Mouse (Mus musculus): ENCODE measurements around the gene Rimklb.

Gene Rimklb

DNA sequence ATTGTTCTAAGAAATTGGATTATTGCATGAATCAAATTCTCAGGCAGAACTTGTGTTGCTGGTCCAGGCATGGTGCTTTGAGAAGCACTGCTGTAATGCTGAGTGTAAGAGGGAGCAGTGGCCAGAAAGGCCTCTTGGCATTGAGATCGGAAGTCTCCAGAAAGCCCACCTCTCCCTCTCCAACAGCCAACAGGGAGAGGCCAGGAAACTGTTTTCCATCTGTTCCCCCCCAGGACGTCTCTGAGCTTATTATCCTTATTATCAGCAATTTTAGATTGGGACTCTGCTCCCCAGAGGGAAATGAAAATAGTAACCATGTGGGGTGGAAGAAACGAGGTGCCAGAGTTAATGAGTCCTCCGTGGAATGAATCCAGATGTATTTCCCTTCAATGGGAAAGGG is 82.2 kb downstream of the Rimklb start:
- no peak for DNase-seq

DNA sequence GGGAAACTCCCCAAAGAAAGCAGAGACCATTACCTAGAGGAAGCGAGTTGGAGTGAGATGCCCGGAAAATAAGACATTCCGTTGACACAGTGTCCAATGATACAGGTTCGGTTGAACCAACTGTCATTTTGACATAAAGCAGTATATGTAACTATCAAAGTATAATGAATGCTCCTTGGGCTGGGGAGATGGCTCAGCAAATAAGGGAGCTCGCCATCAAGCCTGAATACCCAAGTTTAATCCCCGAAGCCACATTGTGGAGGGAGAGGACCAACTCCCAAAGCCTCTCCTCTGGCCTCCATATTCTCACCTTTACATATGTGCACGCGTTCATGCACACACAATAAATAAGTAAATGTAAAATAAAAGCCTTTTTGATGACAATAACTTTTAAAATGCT is 87.3 kb downstream of the Rimklb start:
- DNase-seq, result no peak

DNA sequence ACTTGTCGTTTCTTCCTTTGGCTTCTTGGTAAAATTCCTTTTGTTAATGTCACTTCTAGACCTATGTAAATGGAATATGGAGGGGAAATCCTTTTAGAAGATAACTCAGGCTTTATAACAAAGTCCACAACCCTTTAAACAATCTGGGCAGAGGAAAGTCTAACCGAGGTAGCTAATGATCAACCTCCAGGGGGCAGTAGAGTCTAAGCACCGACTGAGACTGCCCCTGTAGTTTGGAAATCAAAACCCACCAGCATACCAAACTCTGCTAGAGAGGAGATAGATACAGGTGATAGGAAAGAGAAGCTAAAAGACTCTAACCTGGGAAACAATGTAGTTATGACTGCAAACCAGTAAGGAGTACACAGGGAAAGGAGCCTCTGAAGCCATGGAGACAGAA is 96.3 kb downstream of the Rimklb start:
- DNase-seq, result no peak

DNA sequence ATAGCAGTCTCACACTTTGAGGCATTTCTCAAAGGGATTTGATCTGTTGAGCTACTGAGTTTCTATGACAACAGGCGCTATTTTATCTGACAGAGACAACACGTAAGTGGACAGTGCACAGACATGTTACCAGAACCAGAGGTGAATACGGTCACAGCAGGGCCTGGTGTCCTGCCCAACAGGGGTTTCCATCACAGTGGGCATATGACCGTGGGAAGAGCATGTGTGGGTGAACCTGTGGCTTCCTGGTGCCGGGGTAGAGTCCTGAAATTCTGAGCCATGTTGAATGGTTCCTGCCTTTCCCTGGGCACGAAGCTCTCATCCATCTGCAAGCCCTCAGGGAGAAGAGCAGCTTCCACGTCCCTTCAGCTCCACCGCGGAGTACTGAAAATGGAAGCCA is 98.3 kb downstream of the Rimklb start:
- DNase-seq, result no peak
